Mouse (Mus musculus) liver (tissue): ENCODE results near the gene Galnt4.
"Not testable (repeated sequence)": the region's sequence is repeated elsewhere in the genome, so short reads cannot be mapped to it uniquely, and the experiment has no call there.

Source experiments
- DNase-seq: peaks from one replicate; pipeline ENCODE4 v3.0.0-alpha.2; 2020; ENCODE audit warnings: mixed read lengths

Gene Galnt4

DNA sequence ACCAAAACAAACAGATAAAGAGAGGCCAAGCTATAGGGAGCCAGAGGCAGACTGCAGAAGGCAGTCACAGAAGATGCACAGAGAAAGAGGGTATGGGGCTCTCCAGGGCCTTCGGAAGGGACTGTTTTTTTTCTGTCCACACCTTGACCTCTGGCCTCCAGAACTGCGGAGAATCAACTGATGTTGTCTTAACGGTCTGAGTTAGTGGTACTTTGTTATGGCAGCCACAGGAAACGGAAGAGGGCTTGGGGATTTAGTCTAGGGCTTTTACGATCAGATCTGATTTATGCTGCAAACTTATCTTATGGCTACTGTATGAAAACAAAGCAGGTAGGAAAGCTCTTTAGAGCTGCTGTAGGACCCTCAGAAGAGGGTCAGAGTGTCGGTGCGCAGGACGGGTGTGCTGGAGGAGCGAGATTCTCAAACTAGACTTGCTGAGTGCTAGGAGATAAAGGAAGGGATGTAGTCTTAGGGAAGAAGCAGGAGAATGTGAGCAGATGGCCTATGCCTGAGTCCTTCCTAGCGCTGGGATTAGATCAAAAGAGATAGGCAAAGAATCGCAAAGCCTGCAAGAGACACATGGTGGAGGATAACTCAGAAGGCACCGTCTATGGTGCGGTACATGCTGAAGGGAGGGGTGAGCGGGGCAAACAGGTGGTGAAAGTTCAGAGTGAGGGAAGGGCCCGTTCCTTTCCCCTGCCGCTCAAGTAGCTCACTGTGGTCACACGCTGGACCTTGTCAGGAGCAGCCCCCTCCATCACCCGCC is 7.7 kb downstream of the Galnt4 start:
- DNase-seq = no peak

DNA sequence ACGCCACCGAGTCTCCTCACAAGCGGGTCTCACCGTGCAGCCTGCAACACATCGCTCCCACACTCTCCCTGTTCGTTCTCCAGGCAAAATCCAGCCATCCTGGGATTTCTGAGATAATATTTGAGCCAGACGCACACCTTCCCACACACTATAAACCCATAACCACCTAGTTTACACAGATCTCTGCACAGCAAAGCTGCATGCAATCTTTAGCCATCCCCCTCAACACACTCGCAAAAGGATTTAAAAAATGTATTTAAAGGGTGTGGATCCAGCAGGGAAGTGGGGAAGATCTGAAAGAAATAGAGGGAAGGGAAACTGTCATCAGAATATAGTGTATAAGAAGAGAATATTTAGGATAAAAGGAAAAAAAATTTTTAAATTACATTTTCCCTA is 8.3 kb downstream of the Galnt4 start:
- no peak for DNase-seq

DNA sequence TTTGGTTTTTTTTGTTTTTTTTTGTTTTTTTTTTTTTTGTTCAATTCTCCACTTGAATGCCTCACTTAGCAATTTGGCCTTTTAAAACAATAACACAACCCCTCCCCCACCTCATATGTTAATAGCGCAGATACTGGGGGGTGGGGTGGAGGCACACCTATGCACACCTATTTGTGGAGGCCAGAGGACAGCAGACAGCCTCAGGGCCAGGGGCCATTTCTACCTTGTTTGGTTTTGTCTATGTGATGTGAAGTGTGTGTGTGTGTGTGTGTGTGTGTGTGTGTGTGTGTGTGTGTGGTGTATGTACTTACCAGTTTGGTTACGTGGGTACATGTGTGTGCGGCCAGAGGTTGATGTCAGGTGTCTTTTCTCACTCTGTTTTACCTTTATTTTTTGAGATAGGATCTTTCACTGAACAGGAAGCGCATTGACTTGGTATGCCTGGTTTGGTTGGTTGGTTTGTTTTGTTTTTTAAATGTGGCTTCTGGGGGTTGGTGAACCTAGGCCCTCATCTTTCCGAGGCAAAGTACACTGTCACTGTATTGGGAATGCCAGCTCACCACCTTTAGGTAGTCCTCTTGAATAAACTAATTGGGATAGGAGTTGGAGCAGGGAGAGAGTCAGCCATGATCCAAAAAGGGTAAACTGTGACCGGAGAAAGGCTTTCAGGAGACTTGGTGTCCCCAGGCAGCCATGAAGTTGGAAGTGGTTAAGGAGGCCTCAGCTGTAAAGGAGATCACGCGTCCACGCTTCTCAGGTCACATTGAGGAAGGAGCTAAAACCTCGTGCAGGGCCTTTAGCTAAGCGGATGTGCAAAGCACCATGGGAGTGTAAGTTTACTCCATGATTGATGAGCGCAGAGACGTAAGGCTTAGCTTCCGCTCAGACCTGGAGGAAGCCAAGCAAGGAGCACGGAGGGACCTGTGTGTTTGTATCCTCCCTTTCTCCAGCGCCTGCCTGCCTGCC is 9.0 kb downstream of the Galnt4 start:
- no peak for DNase-seq

DNA sequence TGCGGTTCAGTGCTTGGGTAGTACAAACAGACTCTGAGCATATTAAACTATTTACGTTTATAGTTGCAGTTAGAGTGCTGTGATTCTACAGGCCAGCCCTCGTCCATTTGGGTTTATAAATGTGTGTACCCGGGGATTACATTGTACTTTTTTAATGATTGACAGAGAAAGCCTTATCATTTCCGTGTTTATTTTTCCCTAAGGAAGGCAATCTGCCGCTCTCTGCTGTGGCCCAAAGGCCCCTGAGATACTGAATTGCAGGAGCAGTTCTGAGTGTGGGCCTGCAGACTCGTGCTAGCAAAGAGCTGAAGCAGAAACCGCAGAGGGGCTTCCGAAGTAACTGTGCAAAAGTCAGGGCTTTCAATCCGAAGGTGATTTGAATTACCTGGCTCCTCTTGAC is 9.9 kb downstream of the Galnt4 start:
- DNase-seq = no peak

DNA sequence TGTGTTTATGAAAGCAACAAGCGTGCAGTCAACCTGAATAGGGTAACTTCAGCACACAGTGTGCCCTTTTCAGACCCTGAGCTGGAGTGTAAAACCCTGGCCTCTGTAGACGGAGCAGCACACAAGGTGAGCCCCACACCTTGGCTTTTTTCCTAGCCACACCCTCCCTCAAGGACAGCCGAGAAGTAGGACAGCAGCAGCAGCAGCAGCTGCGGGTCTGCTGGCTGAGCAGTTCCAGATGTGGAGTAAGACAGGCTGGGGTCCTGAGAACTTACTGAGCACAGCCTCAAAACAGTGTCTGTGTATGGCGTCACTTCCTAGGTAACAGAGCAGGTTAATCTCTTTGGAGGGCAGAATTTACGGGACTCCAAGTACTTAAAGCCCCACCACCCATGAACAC is 10.7 kb downstream of the Galnt4 start:
- no peak for DNase-seq

DNA sequence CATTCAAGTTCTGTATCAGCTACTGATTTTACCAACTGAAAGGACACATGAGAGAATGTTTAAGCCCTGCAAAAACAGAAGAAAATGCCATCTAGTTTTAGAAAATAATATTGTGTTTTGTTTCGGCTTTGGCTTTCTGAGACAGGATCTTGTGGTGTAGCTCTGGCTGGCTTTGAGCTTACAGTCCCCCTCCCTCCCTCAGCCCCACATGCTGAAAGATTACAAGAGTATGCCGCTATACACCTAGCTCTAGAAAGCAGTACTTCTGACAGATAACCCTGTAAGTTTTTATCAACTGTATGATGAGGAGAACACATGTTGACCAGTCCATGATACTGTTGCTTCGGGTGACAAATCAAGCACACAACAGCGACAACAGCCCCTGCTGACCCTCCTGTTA is 11.5 kb downstream of the Galnt4 start:
- DNase-seq = no peak

DNA sequence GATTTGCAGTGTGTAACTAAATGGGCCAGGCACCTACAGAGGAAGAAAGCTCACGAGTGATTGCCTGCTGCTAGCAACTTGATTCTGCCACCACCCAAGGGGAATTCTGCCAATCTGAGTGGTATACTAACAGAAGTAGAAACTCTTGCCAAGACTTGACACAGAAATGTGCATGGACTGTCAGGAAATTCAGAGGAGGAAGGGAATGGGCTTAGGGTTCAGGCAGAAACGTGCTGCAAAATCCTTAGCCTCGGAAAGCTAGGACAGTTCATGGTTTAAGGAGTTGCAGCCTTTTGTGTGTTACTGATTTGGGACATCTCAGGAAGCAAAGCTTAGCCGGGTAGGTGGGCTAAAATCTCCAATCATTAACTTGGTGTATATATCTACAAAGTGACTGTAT is 18.3 kb downstream of the Galnt4 start, which contains the start of gene Phxr2:
Gene Phxr2, minus strand, starts transcription at position 101 of the 400 bp plus-strand sequence.
- DNase-seq = no peak

DNA sequence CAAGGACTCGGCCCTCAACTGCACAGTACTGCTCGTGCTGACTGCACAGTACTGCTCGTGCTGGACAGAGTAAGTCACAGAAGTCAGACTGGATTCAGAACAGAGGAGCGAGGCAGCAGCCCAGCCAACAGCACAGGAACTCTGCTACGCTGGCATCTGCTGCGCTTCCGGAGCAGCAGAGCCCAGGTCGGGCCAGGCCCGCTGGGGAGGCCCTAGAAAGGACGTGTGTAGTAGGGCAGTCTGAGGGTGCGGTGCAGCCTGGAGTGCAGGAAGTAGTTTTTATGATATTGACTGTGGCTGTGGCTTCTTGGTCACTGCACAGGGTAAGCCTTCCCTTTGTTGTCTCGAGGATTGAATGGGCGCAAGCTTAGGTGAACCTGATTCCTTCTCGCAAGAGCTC is 19.0 kb downstream of the Galnt4 start:
- DNase-seq = no peak

DNA sequence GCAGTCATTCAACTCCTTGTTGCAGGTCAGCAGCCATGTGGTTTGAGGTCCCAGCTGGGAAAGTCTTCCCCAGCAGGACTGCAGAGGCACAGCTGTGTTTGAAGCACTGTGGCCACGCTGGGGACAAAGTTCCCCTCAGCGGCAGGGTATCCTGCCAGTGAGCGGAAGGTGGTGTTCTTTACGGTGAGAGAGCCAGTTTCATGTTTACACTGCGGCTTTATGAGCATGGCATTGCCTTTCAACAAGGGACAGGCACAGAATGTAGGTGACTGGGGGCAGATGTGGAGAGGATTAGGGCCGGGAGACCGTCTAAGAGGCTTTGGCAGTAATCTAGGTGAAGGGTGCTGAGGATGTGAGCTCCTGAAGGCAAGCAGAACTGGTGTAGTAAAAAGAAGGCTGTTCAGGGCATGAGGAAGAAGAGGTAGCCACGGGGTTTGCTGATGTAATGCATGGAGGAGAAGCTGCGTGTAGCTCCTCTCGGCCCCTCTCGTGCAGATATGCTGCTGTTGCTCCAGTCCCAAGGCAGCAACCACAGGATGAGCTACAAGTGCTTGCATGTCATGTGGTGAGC is 19.8 kb downstream of the Galnt4 start:
- DNase-seq = peak; percentile 23

DNA sequence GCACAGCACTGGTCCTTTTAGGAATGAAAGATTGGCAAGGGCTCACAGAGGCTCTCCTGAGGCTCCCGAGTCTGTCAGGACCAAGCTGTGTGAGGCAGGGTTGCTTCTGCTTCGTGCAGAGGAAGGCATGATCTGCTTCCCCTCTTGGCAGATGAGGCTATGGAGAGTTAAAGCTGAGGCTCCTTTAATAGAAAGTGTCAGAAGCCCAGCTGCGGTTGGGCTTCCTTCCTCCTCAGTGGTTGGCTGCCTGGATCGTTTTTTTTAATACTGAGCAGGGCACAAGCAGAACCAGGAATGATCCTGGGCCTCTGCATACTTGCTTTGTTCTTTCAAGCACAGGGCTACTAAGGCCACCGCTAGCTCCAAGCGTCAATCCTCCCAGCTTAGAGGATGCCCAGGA is 22.7 kb downstream of the Galnt4 start:
- DNase-seq = peak; percentile 18

DNA sequence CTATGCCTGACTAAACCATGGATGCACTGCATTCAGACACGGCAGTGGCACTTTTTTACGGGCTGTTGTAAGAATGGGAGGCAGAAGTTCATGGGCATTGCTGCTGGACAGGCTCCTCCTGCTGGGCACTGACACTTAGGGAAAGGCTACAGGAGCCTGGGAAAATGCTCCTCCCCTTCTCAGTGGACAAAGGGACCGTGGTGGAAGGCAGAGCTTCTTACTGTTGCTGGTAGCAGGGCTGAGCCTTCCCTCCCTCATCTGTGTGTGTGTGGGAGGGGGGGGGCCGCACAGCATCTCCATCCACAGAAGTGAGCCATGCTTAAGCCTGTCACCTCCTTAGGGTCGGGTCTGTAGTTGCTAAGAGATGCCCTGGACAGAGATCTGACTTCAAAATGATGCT is 23.3 kb downstream of the Galnt4 start:
- DNase-seq = no peak

DNA sequence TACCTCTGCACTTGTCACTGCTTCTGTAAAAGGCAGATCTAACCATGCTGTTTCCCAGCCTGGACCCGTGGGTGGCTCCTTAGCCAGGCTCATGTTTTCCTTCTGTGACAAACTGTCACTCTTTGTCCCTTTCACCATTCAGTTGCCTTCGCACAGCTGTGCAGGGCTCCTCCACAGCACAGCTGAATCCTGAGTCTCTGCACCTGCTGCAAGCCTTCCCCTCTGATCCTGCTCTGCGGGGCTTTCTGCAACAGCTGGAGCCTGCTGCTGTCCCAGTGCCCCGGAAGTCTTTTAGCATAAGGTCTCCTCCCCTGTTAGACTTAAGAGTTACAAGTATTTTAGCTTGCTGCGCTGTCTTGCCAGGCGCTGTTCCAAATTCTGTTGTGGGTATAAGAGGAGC is 24.2 kb downstream of the Galnt4 start:
- DNase-seq = no peak

DNA sequence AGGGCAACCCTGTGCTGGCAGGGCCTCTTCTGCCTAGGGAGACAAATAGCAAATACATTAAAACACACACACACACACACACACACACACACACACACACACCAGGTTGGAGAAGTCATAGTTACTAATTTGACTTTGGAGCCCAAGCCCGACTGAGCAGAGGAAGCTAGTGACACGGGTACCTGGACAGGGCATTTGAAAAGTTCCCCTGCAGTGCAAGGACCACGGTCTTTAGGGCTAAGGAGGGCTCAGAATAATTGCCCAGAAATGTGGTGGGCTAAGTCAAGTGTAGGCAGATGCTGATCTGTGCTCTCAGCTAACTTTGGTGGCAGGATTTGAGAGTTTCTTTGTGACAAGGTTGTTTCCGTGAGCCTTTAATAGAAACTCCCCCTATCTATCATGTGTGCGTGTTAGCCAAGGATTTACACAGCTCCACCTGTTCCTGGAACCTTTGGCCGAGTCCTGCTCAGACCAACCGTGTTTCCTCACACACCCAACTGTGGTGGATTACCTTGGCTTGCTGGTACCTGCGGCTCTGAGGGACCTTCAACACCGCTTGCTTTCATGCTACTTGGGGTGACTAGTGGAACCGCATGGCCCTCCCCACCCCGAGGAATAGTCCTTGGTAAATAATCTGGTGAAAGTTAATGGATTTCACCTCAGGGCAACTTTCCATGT is 24.8 kb downstream of the Galnt4 start:
- DNase-seq = no peak

DNA sequence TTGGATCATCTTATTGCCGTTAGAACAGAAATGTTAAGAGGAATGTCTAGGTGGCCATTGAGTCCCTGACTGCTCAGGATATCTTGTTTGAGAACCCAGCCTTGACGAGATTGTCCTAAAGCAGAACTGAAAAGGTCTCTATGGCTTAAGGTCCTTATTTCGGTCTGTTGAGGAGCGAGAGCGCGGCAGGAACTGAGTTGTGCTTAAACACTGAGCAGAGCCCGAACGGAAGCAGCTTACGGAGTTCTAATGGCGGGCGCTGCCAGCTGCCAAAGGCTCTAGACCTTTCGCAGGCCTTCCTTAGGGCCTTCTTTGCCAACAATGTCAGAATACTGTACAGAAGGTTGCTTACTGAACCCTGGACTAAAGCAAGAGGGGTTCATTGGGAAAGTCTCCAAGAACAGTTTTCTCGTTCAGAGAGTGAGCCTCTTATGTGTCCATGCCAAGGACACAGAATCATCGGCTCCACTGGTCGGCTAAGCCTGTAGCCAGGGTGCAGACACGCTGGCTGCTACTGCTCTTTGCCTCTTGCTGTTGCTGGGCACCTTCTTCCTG is 25.4 kb downstream of the Galnt4 start:
- DNase-seq = no peak

DNA sequence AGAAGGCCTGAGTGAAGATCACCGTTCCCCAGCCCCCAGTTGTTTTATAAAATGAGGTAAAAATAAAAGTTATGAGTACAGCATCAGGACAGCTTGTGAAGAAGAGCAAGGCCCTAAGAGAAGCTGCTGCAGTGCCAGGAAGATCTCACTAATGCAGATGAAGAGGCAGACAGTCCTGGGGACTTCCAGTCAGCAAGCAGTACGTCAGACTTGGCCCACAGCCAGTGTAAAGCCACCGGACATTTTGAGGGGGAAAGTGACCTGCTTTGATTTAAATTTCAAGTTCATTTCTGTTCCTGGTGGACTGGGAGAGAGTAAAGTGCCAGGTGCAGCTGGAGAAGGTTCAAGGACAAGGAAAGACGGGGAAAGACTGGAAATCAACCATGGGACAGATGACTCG is 28.4 kb downstream of the Galnt4 start:
- no peak for DNase-seq

DNA sequence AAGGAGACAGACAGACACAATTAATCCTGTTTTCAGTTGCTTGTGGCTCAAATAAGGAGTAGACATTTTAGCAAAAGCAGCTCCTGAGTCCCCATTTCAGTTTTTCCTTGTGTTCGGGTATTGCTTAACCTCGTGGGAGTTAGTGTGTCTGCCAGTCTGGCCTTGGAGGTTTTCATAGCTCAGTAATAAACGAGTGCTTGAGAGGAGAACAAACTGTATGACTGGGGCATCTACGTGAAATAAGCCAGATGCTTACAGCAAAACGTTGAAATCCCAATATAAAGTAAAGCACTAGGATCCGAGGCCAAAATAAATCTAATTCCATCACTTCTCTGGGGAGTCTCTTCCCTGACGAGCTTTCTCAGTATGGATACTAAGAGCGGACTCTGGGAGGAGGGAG is 37.7 kb downstream of the Galnt4 start:
- DNase-seq = no peak

DNA sequence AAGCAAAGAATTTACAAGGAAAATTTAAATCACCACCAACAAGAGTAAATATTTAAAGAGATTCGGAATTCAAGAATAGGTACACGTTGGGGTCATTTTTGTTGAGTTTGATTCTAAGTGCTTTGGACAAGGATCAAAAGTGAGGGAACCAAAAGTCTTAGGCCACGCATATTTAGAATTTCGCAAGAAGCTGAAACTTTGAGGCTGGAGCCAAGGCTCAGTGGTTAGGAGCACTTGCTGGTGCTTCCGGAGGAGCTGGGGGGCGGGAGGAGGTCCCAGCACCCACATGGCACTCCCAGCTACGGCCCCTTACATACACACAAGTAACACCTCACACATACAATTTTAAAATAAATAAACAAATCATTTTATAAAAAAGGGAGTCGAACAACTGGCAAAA is 38.6 kb downstream of the Galnt4 start:
- DNase-seq = no peak

DNA sequence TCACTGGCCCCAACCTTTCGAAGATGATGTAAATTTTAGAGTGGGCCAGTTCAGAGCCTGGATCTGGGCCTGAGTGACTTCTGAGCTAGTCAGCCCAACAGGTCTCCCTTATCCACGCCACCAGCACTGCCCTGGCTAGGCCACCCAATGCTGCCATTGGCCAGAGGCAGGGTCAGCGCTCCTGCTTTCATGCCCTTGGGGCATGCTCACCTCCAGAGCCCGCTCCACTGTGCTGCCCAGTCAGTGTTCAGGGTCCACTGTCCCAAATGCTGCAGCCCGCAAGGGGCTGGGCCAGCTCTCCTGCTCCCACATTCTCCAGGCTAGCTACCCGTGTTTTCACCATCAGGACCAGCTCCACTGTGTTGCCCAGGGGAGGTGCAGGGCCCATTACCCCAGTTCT is 42.1 kb downstream of the Galnt4 start:
- DNase-seq = no peak

DNA sequence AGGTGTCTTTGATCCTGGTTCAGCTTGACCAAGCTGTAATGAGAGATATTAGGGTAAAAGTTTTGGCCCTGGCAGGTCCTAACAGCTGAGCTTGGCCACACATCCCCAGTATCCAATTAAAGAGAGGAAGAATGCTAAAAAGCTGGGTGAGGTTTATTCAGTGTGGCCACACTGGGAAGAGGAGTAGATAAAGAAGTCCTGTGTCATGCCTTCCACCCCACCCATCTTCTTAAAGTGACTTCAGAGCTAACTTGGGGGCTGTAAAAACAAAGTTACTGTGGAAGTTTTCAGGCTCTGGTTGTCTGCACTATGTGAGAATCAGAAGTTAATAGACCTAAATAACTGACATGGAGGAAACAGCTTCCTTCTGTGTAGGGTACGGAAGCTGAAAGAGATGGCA is 43.6 kb downstream of the Galnt4 start:
- no peak for DNase-seq

DNA sequence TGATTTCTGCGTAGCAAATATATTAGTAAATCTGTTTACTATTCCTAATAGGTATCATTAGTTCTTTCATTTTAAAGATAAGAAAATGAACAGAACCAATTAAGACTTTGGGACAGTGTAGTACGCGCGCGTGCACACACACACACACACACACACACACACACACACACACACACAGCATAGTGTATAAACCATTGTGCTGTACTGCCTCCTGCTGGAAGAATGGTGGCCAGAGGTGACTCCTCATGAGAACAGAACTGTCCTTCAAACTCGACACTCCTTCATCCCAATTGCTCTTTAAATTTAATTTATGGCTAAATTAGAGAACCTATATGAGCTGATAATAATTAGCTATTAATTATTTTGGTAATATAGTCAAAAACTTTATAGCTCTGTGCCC is 44.1 kb downstream of the Galnt4 start:
- peak; percentile 37 for DNase-seq

DNA sequence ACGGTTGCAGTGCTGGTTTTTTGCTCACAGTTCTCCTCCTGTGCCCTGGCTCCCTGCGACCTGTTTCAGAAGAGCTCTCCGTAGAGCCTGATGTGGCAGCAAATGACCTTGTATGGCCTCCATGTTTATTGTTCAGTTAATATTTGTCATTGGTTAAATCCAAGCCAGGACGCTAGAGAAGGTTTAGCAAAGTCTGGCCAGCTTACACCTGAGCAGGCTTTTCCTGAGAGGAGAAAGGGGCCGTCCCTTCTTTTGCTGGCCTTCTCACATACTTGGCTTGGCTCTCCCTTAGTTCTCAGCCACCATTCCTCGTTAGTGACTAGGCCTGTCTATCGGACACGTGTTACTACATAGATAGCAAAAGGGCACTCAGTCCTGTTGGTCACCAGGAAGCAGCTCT is 46.7 kb downstream of the Galnt4 start:
- DNase-seq = no peak

DNA sequence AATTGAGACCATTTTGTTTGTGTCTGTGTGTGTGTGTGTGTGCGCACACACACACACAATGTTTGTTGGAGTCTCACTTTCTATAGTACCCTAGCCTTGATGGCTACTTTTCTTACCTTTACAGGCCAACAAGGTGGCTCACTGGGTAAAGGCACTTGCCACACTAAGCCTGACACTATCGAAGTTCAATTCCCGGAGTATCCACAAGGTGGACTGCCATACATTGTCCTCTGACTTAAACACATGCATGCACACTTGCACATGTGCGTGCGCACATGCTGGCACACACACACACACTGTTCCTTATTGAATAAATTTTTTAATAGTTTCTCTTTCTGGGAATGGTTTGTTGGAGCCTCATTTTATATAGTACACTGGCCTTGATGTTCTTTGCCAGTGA is 48.8 kb downstream of the Galnt4 start:
- no peak for DNase-seq

DNA sequence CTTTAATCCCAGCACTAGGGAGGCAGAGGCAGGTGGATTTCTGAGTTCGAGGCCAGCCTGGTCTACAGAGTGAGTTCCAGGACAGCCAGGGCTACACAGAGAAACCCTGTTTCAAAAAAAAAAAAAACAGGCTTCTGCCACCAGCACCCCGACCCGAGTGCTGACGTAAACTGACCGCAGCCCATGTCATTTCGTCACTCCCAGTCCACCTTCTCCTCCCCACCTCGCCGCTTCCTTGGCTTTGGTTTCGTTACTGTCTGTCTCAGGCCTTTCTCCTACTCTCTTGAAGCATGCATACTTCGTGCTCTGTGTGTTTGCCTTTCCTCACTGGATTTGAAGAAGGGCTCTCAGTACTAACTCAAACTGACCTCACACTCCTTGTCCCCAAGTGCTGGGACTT is 49.7 kb downstream of the Galnt4 start:
- DNase-seq = not testable (repeated sequence)
